Mouse (Mus musculus) forebrain, embryonic 13.5 days (tissue): ENCODE results near the gene Gm20867. TPM values are rescaled to one million over a fixed set of nuclear protein-coding genes. Genes with fewer than 3 reads are reported as not detected.
"Not testable (repeated sequence)": the region's sequence is repeated elsewhere in the genome, so short reads cannot be mapped to it uniquely, and the experiment has no call there.

Experiments
- ATAC-seq: fragments of 200-750 bp; cut with Nextera tagmentation; 2 replicates; pipeline ENCODE4 v1.8.0; 2017
- H3K27ac ChIP-seq: fragments of 300-500 bp; sonication (generic); 2 replicates; pipeline ENCODE4 v1.5.1; 2015; ENCODE audit warnings: inconsistent platforms, mild to moderate bottlenecking, moderate library complexity
- H3K27me3 ChIP-seq: fragments of 300-500 bp; sonication (generic); 2 replicates; pipeline ENCODE4 v1.6.1; 2015; ENCODE audit warnings: mild to moderate bottlenecking, inconsistent platforms
- H3K36me3 ChIP-seq: fragments of 300-500 bp; sonication (generic); 2 replicates; pipeline ENCODE4 v1.6.1; 2015; ENCODE audit warnings: mild to moderate bottlenecking, inconsistent platforms; ENCODE audit not compliant: poor library complexity, severe bottlenecking
- H3K4me1 ChIP-seq: fragments of 300-500 bp; sonication (generic); 2 replicates; pipeline ENCODE4 v1.6.1; 2015; ENCODE audit warnings: inconsistent platforms
- H3K4me2 ChIP-seq: fragments of 300-500 bp; sonication (generic); 2 replicates; pipeline ENCODE4 v1.6.1; 2015; ENCODE audit warnings: inconsistent platforms, mild to moderate bottlenecking, moderate library complexity
- H3K4me3 ChIP-seq: fragments of 300-500 bp; sonication (generic); 2 replicates; pipeline ENCODE4 v1.5.1; 2015; ENCODE audit warnings: mild to moderate bottlenecking, inconsistent platforms
- H3K9ac ChIP-seq: fragments of 300-500 bp; sonication (generic); 2 replicates; pipeline ENCODE4 v1.6.1; 2015; ENCODE audit warnings: mild to moderate bottlenecking, inconsistent platforms
- H3K9me3 ChIP-seq: fragments of 300-500 bp; sonication (generic); replicated peaks from 2 replicates; pipeline ENCODE4 v1.6.1; 2016; ENCODE audit warnings: inconsistent platforms
- WGBS: fragments of 180-500 bp; shearing (Covaris S2); methylation state at CpG from one replicate; pipeline ENCODE4 v1.1.7; 2015; 5-methylcytosine and 5-hydroxymethylcytosine counted together
- polyA plus RNA-seq: library from polyadenylated mRNA; unstranded; fragments of >200 nt; fragmentation: Nextera tagmentation; extraction: Ambion mirVana; gene quantifications from 2 replicates; pipeline ENCODE4 v1.2.1, GENCODE M21; 2015

Gm20867 gene
- polyA plus RNA-seq = not detected in 2 replicates

GRCm38 (mm10) chrY:77963104-77963503 is at the start of gene Gm20867:
Gene Gm20867 (minus strand): TSS chrY:77963204.
- no CpG with 5 or more reads among the region's 3 CpGs for WGBS
- H3K4me2 ChIP-seq, H3K4me3 ChIP-seq, H3K27me3 ChIP-seq, ATAC-seq, H3K36me3 ChIP-seq, H3K27ac ChIP-seq, H3K9ac ChIP-seq, H3K9me3 ChIP-seq, H3K4me1 ChIP-seq: not testable (repeated sequence)

Other genes starting within 250 kb of the Gm20867 start
- gene Gm29564, start 249.8 kb upstream of the Gm20867 start, polyA plus RNA-seq = not detected in 2 replicates